Mouse (Mus musculus) limb, embryonic 12.5 days (tissue): ENCODE data around the gene St7l. TPM values are rescaled to one million over a fixed set of nuclear protein-coding genes. Genes with fewer than 3 reads are reported as not detected.
"Not testable (repeated sequence)": the region's sequence is repeated elsewhere in the genome, so short reads cannot be mapped to it uniquely, and the experiment has no call there.

Experiments
- ATAC-seq: fragments of 200-750 bp; cut with Nextera tagmentation; 2 replicates; pipeline ENCODE4 v1.8.0; 2017; ENCODE audit warnings: low read depth, moderate TSS enrichment; ENCODE audit not compliant: insufficient number of reproducible peaks, insufficient read depth, low FRiP score, low TSS enrichment
- H3K27ac ChIP-seq: fragments of 300-500 bp; sonication (generic); 2 replicates; pipeline ENCODE4 v1.5.1; 2016; ENCODE audit warnings: mild to moderate bottlenecking, moderate library complexity
- H3K27me3 ChIP-seq: fragments of 300-500 bp; sonication (generic); 2 replicates; pipeline ENCODE4 v1.6.1; 2016; ENCODE audit warnings: mild to moderate bottlenecking, moderate library complexity
- H3K36me3 ChIP-seq: fragments of 300-500 bp; sonication (generic); 2 replicates; pipeline ENCODE4 v1.6.1; 2016; ENCODE audit warnings: mild to moderate bottlenecking, moderate library complexity
- H3K4me1 ChIP-seq: fragments of 300-500 bp; sonication (generic); replicated peaks from 2 replicates; pipeline ENCODE4 v1.6.1; 2016
- H3K4me2 ChIP-seq: fragments of 300-500 bp; sonication (generic); 2 replicates; pipeline ENCODE4 v1.6.1; 2016; ENCODE audit warnings: mild to moderate bottlenecking, moderate library complexity
- H3K4me3 ChIP-seq: fragments of 300-500 bp; sonication (generic); replicated peaks from 2 replicates; pipeline ENCODE4 v1.5.1; 2016; ENCODE audit warnings: mild to moderate bottlenecking
- H3K9ac ChIP-seq: fragments of 300-500 bp; sonication (generic); replicated peaks from 2 replicates; pipeline ENCODE4 v1.6.1; 2016; ENCODE audit warnings: mild to moderate bottlenecking, moderate library complexity
- H3K9me3 ChIP-seq: fragments of 300-500 bp; sonication (generic); 2 replicates; pipeline ENCODE4 v1.6.1; 2016; ENCODE audit warnings: mild to moderate bottlenecking, moderate library complexity
- WGBS: fragments of 180-500 bp; shearing (Covaris S2); methylation state at CpG from one replicate; pipeline ENCODE4 v1.1.7; 2016; 5-methylcytosine and 5-hydroxymethylcytosine counted together
- polyA plus RNA-seq: library from polyadenylated mRNA; unstranded; fragments of >200 nt; fragmentation: Nextera tagmentation; extraction: Ambion mirVana; gene quantifications from 2 replicates; pipeline ENCODE4 v1.2.1, GENCODE M21; 2016

The St7l gene
- polyA plus RNA-seq, 1 experiment from 2014 or later, result 37.2 TPM

- no peak for ATAC-seq
- H3K4me2 ChIP-seq, result no peak overlapping the region
- H3K36me3 ChIP-seq, result peaks cover 58% of the 10 kb centered on the region
- H3K27ac ChIP-seq, result no peak overlapping the region
- H3K4me1 ChIP-seq, result no peaks in the 10 kb centered on the region
- H3K9me3 ChIP-seq, result no peaks in the 10 kb centered on the region
- H3K9ac ChIP-seq, result no peak overlapping the region
- no peak overlapping the region for H3K4me3 ChIP-seq
- H3K27me3 ChIP-seq, result no peaks in the 10 kb centered on the region
- 75% methylated on average over 4 of the region's 4 CpGs for WGBS
Measured at GRCm38 (mm10) chr3:104846601-104847000, 17.2 kb upstream of the St7l start.

- H3K4me1 ChIP-seq, result 0 out of 2 replicates have a peak, but pooled peaks cover 1% of the 10 kb centered on the region
- H3K36me3 ChIP-seq, result peaks cover 38% of the 10 kb centered on the region
- no peak for ATAC-seq
- no peaks in the 10 kb centered on the region for H3K9me3 ChIP-seq
- no peak overlapping the region for H3K4me2 ChIP-seq
- H3K27ac ChIP-seq, result no peak overlapping the region
- WGBS, result 85% methylated on average over 1 of the region's 1 CpGs
- no peak overlapping the region for H3K9ac ChIP-seq
- H3K27me3 ChIP-seq, result no peaks in the 10 kb centered on the region
- no peak overlapping the region for H3K4me3 ChIP-seq
Measured at GRCm38 (mm10) chr3:104854465-104854864, 9.3 kb upstream of the St7l start.

- H3K9ac ChIP-seq, result no peak overlapping the region
- H3K4me3 ChIP-seq, result no peak overlapping the region
- H3K27ac ChIP-seq, result no peak overlapping the region
- no peaks in the 10 kb centered on the region for H3K27me3 ChIP-seq
- peaks cover 35% of the 10 kb centered on the region for H3K36me3 ChIP-seq
- H3K9me3 ChIP-seq, result no peaks in the 10 kb centered on the region
- 0 out of 2 replicates have a peak, but pooled peaks cover 3% of the 10 kb centered on the region for H3K4me1 ChIP-seq
- ATAC-seq, result no peak
- no peak overlapping the region for H3K4me2 ChIP-seq
Measured at GRCm38 (mm10) chr3:104854866-104855265, 8.9 kb upstream of the St7l start.

- Histone ChIP-seq H3K9me3 (no peaks in the 10 kb centered on the region), H3K4me3 (no peak overlapping the region), H3K4me1 (peaks cover 5% of the 10 kb centered on the region; the same call in 1 of the 2 replicates), H3K27ac (no peak overlapping the region), H3K4me2 (no peak overlapping the region), H3K27me3 (no peaks in the 10 kb centered on the region), H3K36me3 (peaks cover 32% of the 10 kb centered on the region), H3K9ac (no peak overlapping the region)
- 86% methylated on average over 1 of the region's 1 CpGs for WGBS
- ATAC-seq, result no peak
Measured at GRCm38 (mm10) chr3:104856106-104856505, 7.7 kb upstream of the St7l start.

- H3K27ac ChIP-seq, result no peak overlapping the region
- H3K36me3 ChIP-seq, result peaks cover 29% of the 10 kb centered on the region
- ATAC-seq, result no peak
- WGBS, result 100% methylated on average over 1 of the region's 1 CpGs
- no peaks in the 10 kb centered on the region for H3K9me3 ChIP-seq
- H3K27me3 ChIP-seq, result no peaks in the 10 kb centered on the region
- H3K4me3 ChIP-seq, result no peak overlapping the region
- no peak overlapping the region for H3K9ac ChIP-seq
- H3K4me2 ChIP-seq, result no peak overlapping the region
- H3K4me1 ChIP-seq, result peaks cover 23% of the 10 kb centered on the region; the same call in 1 of the 2 replicates
Measured at GRCm38 (mm10) chr3:104858560-104858959, 5.2 kb upstream of the St7l start.

- under 1% methylated on average over 48 of the region's 48 CpGs for WGBS
- Histone ChIP-seq H3K9me3 (no peaks in the 10 kb centered on the region), H3K4me1 (peaks cover 28% of the 10 kb centered on the region), H3K27ac (peak overlapping the region; percentile 97), H3K4me2 (peak overlapping the region; percentile 73), H3K9ac (peak overlapping the region; percentile 74), H3K36me3 (peaks cover 12% of the 10 kb centered on the region; the same call in 1 of the 2 replicates), H3K4me3 (peak overlapping the region; percentile 56), H3K27me3 (no peaks in the 10 kb centered on the region)
- peak; percentile 86 for ATAC-seq
Measured at GRCm38 (mm10) chr3:104864651-104865340, 991 bp downstream of the St7l start.

- Histone ChIP-seq H3K4me3 (peak overlapping the region; percentile 56), H3K4me2 (peak overlapping the region; percentile 73), H3K27me3 (no peaks in the 10 kb centered on the region), H3K27ac (peak overlapping the region; percentile 97), H3K9ac (peak overlapping the region; percentile 74), H3K4me1 (peaks cover 28% of the 10 kb centered on the region), H3K9me3 (no peaks in the 10 kb centered on the region), H3K36me3 (peaks cover 16% of the 10 kb centered on the region)
- WGBS, result under 1% methylated on average over 12 of the region's 12 CpGs
- ATAC-seq, result peak; percentile 7; the same call in 1 of the 2 replicates
Measured at GRCm38 (mm10) chr3:104865341-104865788, 1.6 kb downstream of the St7l start.

- H3K4me2 ChIP-seq, ATAC-seq, H3K27ac ChIP-seq, H3K9me3 ChIP-seq, H3K9ac ChIP-seq, H3K27me3 ChIP-seq, H3K4me3 ChIP-seq: not testable (repeated sequence)
- Histone ChIP-seq H3K36me3 (peaks cover 29% of the 10 kb centered on the region), H3K4me1 (peaks cover 20% of the 10 kb centered on the region)
Measured at GRCm38 (mm10) chr3:104866674-104867073, 2.9 kb downstream of the St7l start.

- H3K9me3 ChIP-seq, result no peaks in the 10 kb centered on the region
Measured at GRCm38 (mm10) chr3:104869611-104870010, 5.8 kb downstream of the St7l start.

GRCm38 (mm10) chr3:104888585-104888984 lies 24.8 kb downstream of the St7l start:
- 84% methylated on average over 3 of the region's 3 CpGs for WGBS
- no peak for ATAC-seq
- Histone ChIP-seq H3K27me3 (no peaks in the 10 kb centered on the region), H3K9ac (no peak overlapping the region), H3K4me2 (no peak overlapping the region), H3K4me1 (no peaks in the 10 kb centered on the region), H3K4me3 (no peak overlapping the region), H3K36me3 (peaks cover 70% of the 10 kb centered on the region), H3K27ac (no peak overlapping the region), H3K9me3 (no peaks in the 10 kb centered on the region)

More at GRCm38 (mm10) chr3:104869611-104870010, 5.8 kb downstream of the St7l start:
- Histone ChIP-seq H3K4me1 (peaks cover 9% of the 10 kb centered on the region), H3K36me3 (peaks cover 56% of the 10 kb centered on the region), H3K4me2 (no peak overlapping the region), H3K27me3 (no peaks in the 10 kb centered on the region), H3K27ac (no peak overlapping the region), H3K4me3 (no peak overlapping the region), H3K9ac (no peak overlapping the region)
- ATAC-seq, result no peak

GRCm38 (mm10) chr3:104896141-104896540 lies 32.3 kb downstream of the St7l start:
- Histone ChIP-seq H3K4me2 (no peak overlapping the region), H3K9me3 (no peaks in the 10 kb centered on the region), H3K36me3 (peaks cover 65% of the 10 kb centered on the region), H3K4me3 (no peak overlapping the region), H3K27me3 (no peaks in the 10 kb centered on the region), H3K9ac (no peak overlapping the region), H3K27ac (no peak overlapping the region), H3K4me1 (no peaks in the 10 kb centered on the region)
- WGBS, result 89% methylated on average over 3 of the region's 3 CpGs
- ATAC-seq, result no peak

GRCm38 (mm10) chr3:104901154-104901553 lies 37.3 kb downstream of the St7l start:
- H3K27ac ChIP-seq, result no peak overlapping the region
- no peaks in the 10 kb centered on the region for H3K4me1 ChIP-seq
- 94% methylated on average over 4 of the region's 4 CpGs for WGBS
- ATAC-seq, result no peak
- H3K9me3 ChIP-seq, result no peaks in the 10 kb centered on the region
- no peaks in the 10 kb centered on the region for H3K27me3 ChIP-seq
- no peak overlapping the region for H3K4me2 ChIP-seq
- H3K36me3 ChIP-seq, result peaks cover 58% of the 10 kb centered on the region
- H3K4me3 ChIP-seq, result no peak overlapping the region
- no peak overlapping the region for H3K9ac ChIP-seq
